Mouse (Mus musculus): ENCODE measurements around the gene Ppip5k2. TPM values are rescaled to one million over a fixed set of nuclear protein-coding genes. Genes with fewer than 3 reads are reported as not detected.
A peak's percentile ranks its signal among the peaks of the same experiment; 100 is the strongest.
"Not testable (repeated sequence)": the region's sequence is repeated elsewhere in the genome, so short reads cannot be mapped to it uniquely, and the experiment has no call there.

Gene Ppip5k2
- polyA plus RNA-seq, 1 experiment from 2014 or later, result 24.0 TPM

- H3K4me1 ChIP-seq (ENCODE audit: control insufficient read depth, insufficient read depth, low read length), result peaks cover 9% of the 10 kb centered on the region
- peak overlapping the region; percentile 86 for H3K9ac ChIP-seq (ENCODE audit: low read depth, low read length)
- DNase-seq (ENCODE audit: low spot score) (peak; percentile 14), ATAC-seq (ENCODE audit: low read depth) (no peak)
- H3K27ac ChIP-seq (replicated peaks; ENCODE audit: low read depth, low read length), result peak overlapping the region; percentile 73; the same call in 1 of the 2 replicates
- no peaks in the 10 kb centered on the region for H3K36me3 ChIP-seq (ENCODE audit: control insufficient read depth, insufficient read depth, low read length)
- no peaks in the 10 kb centered on the region for H3K9me3 ChIP-seq (ENCODE audit: control insufficient read depth, low read length)
- H3K27me3 ChIP-seq (replicated peaks; ENCODE audit: control insufficient read depth, insufficient read depth, low read length), result no peaks in the 10 kb centered on the region
- peak overlapping the region; percentile 62 for H3K4me2 ChIP-seq (ENCODE audit: low read depth, low read length)
- WGBS, result 10% methylated on average over 7 of the region's 7 CpGs
- H3K4me3 ChIP-seq (ENCODE audit: low read depth, low read length), result peak overlapping the region; percentile 80
Observed at GRCm38 (mm10) chr1:97768906-97769293, 1.3 kb downstream of the Ppip5k2 start.

DNA sequence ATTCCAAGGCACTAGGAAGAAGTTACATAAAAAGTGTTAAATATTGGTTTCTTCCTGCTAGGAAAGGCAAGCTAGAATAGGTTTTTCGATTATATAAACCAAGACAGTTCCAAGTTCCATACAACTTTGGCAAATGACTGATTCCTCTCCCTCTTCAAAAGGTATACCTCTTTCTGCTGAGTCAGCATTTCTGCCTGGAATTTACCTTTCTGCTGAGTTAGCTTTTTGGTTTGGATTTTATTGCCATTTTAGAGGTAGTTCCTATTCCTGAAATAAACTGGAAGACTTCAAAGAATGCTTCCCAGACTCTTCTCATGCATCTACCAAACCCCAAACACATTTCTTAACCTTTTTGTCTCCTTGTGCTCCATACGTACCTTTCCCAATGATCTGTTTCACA is 2.1 kb downstream of the Ppip5k2 start:
- Histone ChIP-seq H3K4me2 (ENCODE audit: low read depth, low read length) (peak overlapping the region; percentile 62), H3K9me3 (ENCODE audit: control insufficient read depth, low read length) (no peaks in the 10 kb centered on the region), H3K4me1 (ENCODE audit: control insufficient read depth, insufficient read depth, low read length) (peaks cover 9% of the 10 kb centered on the region), H3K27me3 (replicated peaks; ENCODE audit: control insufficient read depth, insufficient read depth, low read length) (no peaks in the 10 kb centered on the region), H3K4me3 (ENCODE audit: low read depth, low read length) (no peak overlapping the region), H3K36me3 (ENCODE audit: control insufficient read depth, insufficient read depth, low read length) (no peaks in the 10 kb centered on the region), H3K9ac (ENCODE audit: low read depth, low read length) (no peak overlapping the region), H3K27ac (replicated peaks; ENCODE audit: low read depth, low read length) (no peak overlapping the region)
- DNase-seq (ENCODE audit: low spot score) (no peak), ATAC-seq (ENCODE audit: low read depth) (no peak)
- 75% methylated on average over 2 of the region's 2 CpGs for whole genome bisulfite sequencing

DNA sequence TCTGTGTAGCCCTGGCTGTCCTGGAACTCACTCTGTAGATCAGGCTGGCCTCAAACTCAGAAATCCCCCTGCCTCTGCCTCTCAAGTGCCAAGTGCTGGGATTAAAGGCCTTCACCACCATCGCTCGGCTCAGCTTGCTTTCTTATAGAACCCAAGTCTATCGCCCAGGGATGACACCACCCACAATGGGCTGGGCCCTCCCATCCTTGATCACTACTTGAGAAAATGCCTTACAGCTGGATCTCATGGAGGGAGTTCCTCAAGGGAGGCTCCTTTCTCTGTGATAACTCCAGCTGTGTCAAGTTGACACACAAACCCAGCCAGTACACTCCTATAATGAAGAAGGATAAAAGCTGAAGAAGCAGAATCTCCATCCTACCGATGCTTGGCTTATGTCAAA is 4.5 kb downstream of the Ppip5k2 start:
- H3K9ac ChIP-seq (ENCODE audit: low read depth, low read length); H3K4me2 ChIP-seq (ENCODE audit: low read depth, low read length); H3K36me3 ChIP-seq (ENCODE audit: control insufficient read depth, insufficient read depth, low read length); H3K9me3 ChIP-seq (ENCODE audit: control insufficient read depth, low read length); ATAC-seq (ENCODE audit: low read depth); DNase-seq (ENCODE audit: low spot score); H3K27ac ChIP-seq (replicated peaks; ENCODE audit: low read depth, low read length); H3K27me3 ChIP-seq (replicated peaks; ENCODE audit: control insufficient read depth, insufficient read depth, low read length); H3K4me1 ChIP-seq (ENCODE audit: control insufficient read depth, insufficient read depth, low read length); H3K4me3 ChIP-seq (ENCODE audit: low read depth, low read length): not testable (repeated sequence)
- WGBS, result 83% methylated on average over 4 of the region's 4 CpGs

DNA sequence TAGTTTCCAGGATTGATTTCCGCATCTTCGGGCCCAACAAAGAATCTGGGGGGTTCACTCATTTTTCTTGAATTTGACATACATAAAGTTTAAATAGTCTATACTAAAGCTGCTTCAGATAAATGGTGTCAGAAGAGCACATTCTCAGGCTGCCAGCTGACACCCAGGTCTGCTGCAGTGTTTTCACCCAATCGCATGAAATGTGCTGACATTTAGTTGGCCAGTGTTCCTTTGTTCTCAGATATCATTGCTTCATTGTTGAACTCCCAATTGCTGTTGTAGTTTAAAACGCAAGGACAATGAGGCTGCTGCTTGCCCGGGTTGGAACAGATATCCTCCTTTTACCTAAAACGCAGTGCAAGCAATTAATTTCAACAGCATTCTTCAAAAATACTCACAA is 8.7 kb downstream of the Ppip5k2 start:
- Histone ChIP-seq H3K4me3 (ENCODE audit: low read depth, low read length) (no peak overlapping the region), H3K36me3 (ENCODE audit: control insufficient read depth, insufficient read depth, low read length) (0 out of 2 replicates have a peak, but pooled peaks cover 6% of the 10 kb centered on the region), H3K4me2 (ENCODE audit: low read depth, low read length) (no peak overlapping the region), H3K27ac (replicated peaks; ENCODE audit: low read depth, low read length) (no peak overlapping the region), H3K27me3 (replicated peaks; ENCODE audit: control insufficient read depth, insufficient read depth, low read length) (no peaks in the 10 kb centered on the region), H3K9me3 (ENCODE audit: control insufficient read depth, low read length) (no peaks in the 10 kb centered on the region), H3K9ac (ENCODE audit: low read depth, low read length) (no peak overlapping the region), H3K4me1 (ENCODE audit: control insufficient read depth, insufficient read depth, low read length) (no peaks in the 10 kb centered on the region)
- ATAC-seq (ENCODE audit: low read depth), result no peak
- 82% methylated on average over 6 of the region's 6 CpGs for WGBS
- DNase-seq (ENCODE audit: low spot score), result no peak

- Histone ChIP-seq H3K9me3 (ENCODE audit: control insufficient read depth, low read length) (no peaks in the 10 kb centered on the region), H3K4me1 (ENCODE audit: control insufficient read depth, insufficient read depth, low read length) (no peaks in the 10 kb centered on the region), H3K27ac (replicated peaks; ENCODE audit: low read depth, low read length) (no peak overlapping the region), H3K27me3 (replicated peaks; ENCODE audit: control insufficient read depth, insufficient read depth, low read length) (no peaks in the 10 kb centered on the region), H3K4me2 (ENCODE audit: low read depth, low read length) (no peak overlapping the region), H3K4me3 (ENCODE audit: low read depth, low read length) (no peak overlapping the region), H3K9ac (ENCODE audit: low read depth, low read length) (no peak overlapping the region), H3K36me3 (ENCODE audit: control insufficient read depth, insufficient read depth, low read length) (peaks cover 10% of the 10 kb centered on the region; the same call in 1 of the 2 replicates)
- DNase-seq (ENCODE audit: low spot score) (no peak), ATAC-seq (ENCODE audit: low read depth) (no peak)
- 77% methylated on average over 7 of the region's 7 CpGs for WGBS
Observed at GRCm38 (mm10) chr1:97760598-97760997, 9.6 kb downstream of the Ppip5k2 start.

DNA sequence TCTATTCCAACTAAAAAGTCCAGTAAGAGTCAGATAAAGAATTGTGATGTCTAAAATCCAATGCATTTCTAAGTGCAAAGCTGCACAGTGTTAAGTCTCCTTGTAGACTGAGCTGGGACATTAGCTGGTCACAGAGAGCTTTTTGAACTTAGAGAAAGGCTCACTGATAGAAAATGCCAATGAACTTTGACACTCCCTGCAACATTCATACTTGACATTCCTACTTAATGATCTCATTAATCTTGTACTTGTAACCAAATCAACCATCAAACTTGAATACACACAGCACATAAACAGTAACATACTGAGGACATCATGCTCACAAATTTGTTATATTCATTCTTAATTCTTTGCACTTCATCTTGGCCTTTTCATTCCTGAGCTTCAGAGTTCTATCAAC is 10.4 kb downstream of the Ppip5k2 start:
- no peaks in the 10 kb centered on the region for H3K27me3 ChIP-seq (replicated peaks; ENCODE audit: control insufficient read depth, insufficient read depth, low read length)
- H3K9ac ChIP-seq (ENCODE audit: low read depth, low read length), result no peak overlapping the region
- peaks cover 17% of the 10 kb centered on the region; the same call in 1 of the 2 replicates for H3K36me3 ChIP-seq (ENCODE audit: control insufficient read depth, insufficient read depth, low read length)
- no peaks in the 10 kb centered on the region for H3K4me1 ChIP-seq (ENCODE audit: control insufficient read depth, insufficient read depth, low read length)
- H3K4me3 ChIP-seq (ENCODE audit: low read depth, low read length), result no peak overlapping the region
- no peak overlapping the region for H3K27ac ChIP-seq (replicated peaks; ENCODE audit: low read depth, low read length)
- DNase-seq (ENCODE audit: low spot score) (no peak), ATAC-seq (ENCODE audit: low read depth) (no peak)
- H3K4me2 ChIP-seq (ENCODE audit: low read depth, low read length), result no peak overlapping the region
- H3K9me3 ChIP-seq (ENCODE audit: control insufficient read depth, low read length), result no peaks in the 10 kb centered on the region

- ATAC-seq (ENCODE audit: low read depth) (no peak), DNase-seq (ENCODE audit: low spot score) (no peak)
- H3K9ac ChIP-seq (ENCODE audit: low read depth, low read length), result no peak overlapping the region
- H3K4me2 ChIP-seq (ENCODE audit: low read depth, low read length), result no peak overlapping the region
- H3K36me3 ChIP-seq (ENCODE audit: control insufficient read depth, insufficient read depth, low read length), result peaks cover 41% of the 10 kb centered on the region
- H3K27me3 ChIP-seq (replicated peaks; ENCODE audit: control insufficient read depth, insufficient read depth, low read length), result no peaks in the 10 kb centered on the region
- H3K27ac ChIP-seq (replicated peaks; ENCODE audit: low read depth, low read length), result no peak overlapping the region
- WGBS, result 84% methylated on average over 4 of the region's 4 CpGs
- no peaks in the 10 kb centered on the region for H3K4me1 ChIP-seq (ENCODE audit: control insufficient read depth, insufficient read depth, low read length)
- no peaks in the 10 kb centered on the region for H3K9me3 ChIP-seq (ENCODE audit: control insufficient read depth, low read length)
- H3K4me3 ChIP-seq (ENCODE audit: low read depth, low read length), result no peak overlapping the region
Observed at GRCm38 (mm10) chr1:97754392-97754791, 15.8 kb downstream of the Ppip5k2 start.

DNA sequence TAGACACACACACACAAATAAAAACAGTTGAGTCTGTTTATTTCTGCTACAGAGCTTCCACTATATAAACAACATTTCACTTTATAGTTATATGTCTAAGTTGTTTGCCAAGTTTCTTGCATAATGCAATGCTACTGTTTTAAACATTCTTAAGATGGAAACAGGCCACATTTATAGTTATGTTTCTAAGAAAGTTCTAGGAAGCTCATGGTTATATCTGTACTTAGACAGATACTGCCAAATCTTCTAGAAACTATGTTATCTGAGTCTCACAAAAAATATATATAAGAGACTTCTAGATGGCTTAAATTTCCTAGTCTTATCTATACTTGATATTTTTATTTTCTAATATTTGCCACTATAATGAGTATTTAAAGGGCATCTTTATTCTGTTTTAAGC is 17.0 kb downstream of the Ppip5k2 start:
- Histone ChIP-seq H3K36me3 (ENCODE audit: control insufficient read depth, insufficient read depth, low read length) (peaks cover 46% of the 10 kb centered on the region), H3K27me3 (replicated peaks; ENCODE audit: control insufficient read depth, insufficient read depth, low read length) (no peaks in the 10 kb centered on the region), H3K9ac (ENCODE audit: low read depth, low read length) (no peak overlapping the region), H3K9me3 (ENCODE audit: control insufficient read depth, low read length) (no peaks in the 10 kb centered on the region), H3K4me3 (ENCODE audit: low read depth, low read length) (no peak overlapping the region), H3K27ac (replicated peaks; ENCODE audit: low read depth, low read length) (no peak overlapping the region), H3K4me1 (ENCODE audit: control insufficient read depth, insufficient read depth, low read length) (no peaks in the 10 kb centered on the region), H3K4me2 (ENCODE audit: low read depth, low read length) (no peak overlapping the region)
- ATAC-seq (ENCODE audit: low read depth) (no peak), DNase-seq (ENCODE audit: low spot score) (no peak)

- H3K4me1 ChIP-seq (ENCODE audit: control insufficient read depth, insufficient read depth, low read length), result no peaks in the 10 kb centered on the region
- no peak overlapping the region for H3K4me2 ChIP-seq (ENCODE audit: low read depth, low read length)
- H3K27ac ChIP-seq (replicated peaks; ENCODE audit: low read depth, low read length), result no peak overlapping the region
- H3K36me3 ChIP-seq (ENCODE audit: control insufficient read depth, insufficient read depth, low read length), result peaks cover 59% of the 10 kb centered on the region
- no peaks in the 10 kb centered on the region for H3K27me3 ChIP-seq (replicated peaks; ENCODE audit: control insufficient read depth, insufficient read depth, low read length)
- DNase-seq (ENCODE audit: low spot score), result no peak
- 93% methylated on average over 3 of the region's 3 CpGs for WGBS
- H3K4me3 ChIP-seq (ENCODE audit: low read depth, low read length), result no peak overlapping the region
- ATAC-seq (ENCODE audit: low read depth), result no peak
- H3K9me3 ChIP-seq (ENCODE audit: control insufficient read depth, low read length), result no peaks in the 10 kb centered on the region
- no peak overlapping the region for H3K9ac ChIP-seq (ENCODE audit: low read depth, low read length)
Observed at GRCm38 (mm10) chr1:97748163-97748562, 22.0 kb downstream of the Ppip5k2 start.
